ENCODE assay signal across 12 mouse cellular contexts in genomic region chr9:97011454-97012195, GRCm38 (mm10). TPM values are rescaled to one million over a fixed set of nuclear protein-coding genes. Genes with fewer than 3 reads are reported as not detected.
DNase-seq lines count a peak whose midpoint lies in the region; ATAC-seq lines count a peak whose summit lies in the region.
"Had no signal": no experiment of that assay in that cellular context is flagged by ENCODE, and none has a peak within 500 bp of the region (broad histone marks: within the 10 kb centered on the region; RNA-seq: fewer than 3 reads in every experiment).

No protein-coding gene starts in this region.

- H3K4me3 ChIP-seq in heart, embryonic 13.5 days, result no peak overlapping the region
- H3K4me3 ChIP-seq in hindbrain, embryonic 12.5 days, result no peak overlapping the region
- H3K4me3 ChIP-seq in midbrain, embryonic 14.5 days (replicated peaks; ENCODE audit: low read depth, low read length), result no peak overlapping the region
- H3K4me3 ChIP-seq: kidney, embryonic 15.5 days; liver, embryonic 15.5 days had no signal

- no peaks in the 10 kb centered on the region for H3K27me3 ChIP-seq in heart, embryonic 13.5 days (replicated peaks)
- H3K27me3 ChIP-seq in hindbrain, embryonic 12.5 days, result no peaks in the 10 kb centered on the region
- H3K27me3 ChIP-seq in midbrain, embryonic 14.5 days (ENCODE audit: control insufficient read depth, insufficient read depth, low read length), result no peaks in the 10 kb centered on the region
- H3K27me3 ChIP-seq: kidney, embryonic 15.5 days had no signal

- H3K4me1 ChIP-seq in heart, embryonic 13.5 days, result peaks cover 72% of the 10 kb centered on the region
- peaks cover 60% of the 10 kb centered on the region for H3K4me1 ChIP-seq in hindbrain, embryonic 12.5 days
- H3K4me1 ChIP-seq in midbrain, embryonic 14.5 days (ENCODE audit: control insufficient read depth, insufficient read depth, low read length), result peaks cover 45% of the 10 kb centered on the region

- H3K9ac ChIP-seq in heart, embryonic 13.5 days, result 0 out of 2 replicates have a peak overlapping the region, but pooled peaks have one; percentile 6
- no peak overlapping the region for H3K9ac ChIP-seq in hindbrain, embryonic 12.5 days
- H3K9ac ChIP-seq in midbrain, embryonic 14.5 days (replicated peaks; ENCODE audit: low read length), result no peak overlapping the region
- H3K9ac ChIP-seq: kidney, embryonic 15.5 days; liver, embryonic 15.5 days had no signal

- WGBS in heart, embryonic 13.5 days, result 77% methylated on average over 15 of the region's 15 CpGs
- 43% methylated on average over 15 of the region's 15 CpGs for WGBS in hindbrain, embryonic 12.5 days
- 25% methylated on average over 15 of the region's 15 CpGs for WGBS in midbrain, embryonic 14.5 days

- ATAC-seq in heart, embryonic 13.5 days (ENCODE audit: extremely low read depth, insufficient number of reproducible peaks, low FRiP score, low TSS enrichment), result no peak
- ATAC-seq in hindbrain, embryonic 12.5 days (ENCODE audit: low FRiP score), result no peak
- 0 out of 2 replicates have a peak, but pooled peaks have one; percentile 7 for ATAC-seq in midbrain, embryonic 14.5 days (ENCODE audit: low FRiP score, low TSS enrichment)
- no peak for ATAC-seq in activated CD4-positive, CD25-positive, alpha-beta regulatory T cell, adult 4 months

- no peak overlapping the region for H3K4me2 ChIP-seq in heart, embryonic 13.5 days
- peak overlapping the region; percentile 9 for H3K4me2 ChIP-seq in hindbrain, embryonic 12.5 days (replicated peaks)
- H3K4me2 ChIP-seq in midbrain, embryonic 14.5 days (ENCODE audit: low read length), result no peak overlapping the region
- H3K4me2 ChIP-seq: kidney, embryonic 15.5 days; liver, embryonic 15.5 days had no signal

- intact Hi-C loops in heart, postnatal 14 days (cut with DNase I), result no loop called here

- DNase-seq in heart, postnatal 14 days, result no peak
- DNase-seq in adrenal gland, postnatal 14 days, result peak; percentile 53
- peak; percentile 59 for DNase-seq in midbrain, embryonic 14.5 days
- no peak for DNase-seq in lung, postnatal 10 days
- no peak for DNase-seq in cerebellum, adult 11-12 months
- DNase-seq: retina, postnatal 1 day had no signal

- H3K36me3 ChIP-seq in heart, embryonic 13.5 days, result peaks cover 19% of the 10 kb centered on the region
- peaks cover 13% of the 10 kb centered on the region for H3K36me3 ChIP-seq in hindbrain, embryonic 12.5 days
- peaks cover 1% of the 10 kb centered on the region; the same call in 1 of the 2 replicates for H3K36me3 ChIP-seq in midbrain, embryonic 14.5 days (ENCODE audit: control insufficient read depth, insufficient read depth, low read length)
- H3K36me3 ChIP-seq: liver, embryonic 15.5 days had no signal

- 0 out of 2 replicates have a peak overlapping the region, but pooled peaks have one; percentile 20 for H3K27ac ChIP-seq in heart, embryonic 13.5 days (replicated peaks)
- peak overlapping the region; percentile 80 for H3K27ac ChIP-seq in hindbrain, embryonic 12.5 days
- H3K27ac ChIP-seq in midbrain, embryonic 14.5 days (replicated peaks; ENCODE audit: low read depth, low read length), result peak overlapping the region; percentile 50
- H3K27ac ChIP-seq: liver, embryonic 15.5 days had no signal

- no peaks in the 10 kb centered on the region for H3K9me3 ChIP-seq in heart, embryonic 13.5 days
- no peaks in the 10 kb centered on the region for H3K9me3 ChIP-seq in hindbrain, embryonic 12.5 days (replicated peaks)
- peaks cover 9% of the 10 kb centered on the region; the same call in 1 of the 2 replicates for H3K9me3 ChIP-seq in midbrain, embryonic 14.5 days (ENCODE audit: control insufficient read depth, low read length)
- H3K9me3 ChIP-seq: kidney, embryonic 15.5 days had no signal

RNA-seq across cellular contexts. Expression of gene Spsb4, which starts 7.0 kb away (rescaled TPM):
- 55.5 and 61.4 TPM in 2 replicates for polyA plus RNA-seq in heart, embryonic 13.5 days (2015; fragmentation: Nextera tagmentation; extraction: Ambion mirVana)
- total RNA-seq in heart, postnatal 14 days (2021), result 1 to 10 TPM; 5.0 to 9.0 TPM
- 1.5 and 1.7 TPM in 2 replicates for total RNA-seq in adrenal gland, postnatal 14 days (2021)
- 88.2 and 89.2 TPM in 2 replicates for polyA plus RNA-seq in hindbrain, embryonic 12.5 days (2016; fragmentation: Nextera tagmentation; extraction: Ambion mirVana)
- polyA plus RNA-seq in midbrain, embryonic 14.5 days (2014; fragmentation: Nextera tagmentation; extraction: Ambion mirVana), result 33.9 and 38.5 TPM in 2 replicates
- polyA plus RNA-seq in activated CD4-positive, CD25-positive, alpha-beta regulatory T cell, adult 4 months (2017; shearing (Covaris generic)), result under 1 TPM in 1 of 2 experiments, not detected in 1; 0.22 TPM
- total RNA-seq: CH12.LX had no signal

Comparison
In these comparisons a context has a peak if more than half of its experiments do, and no peak if none do; other contexts are left out.
1. H3K27ac ChIP-seq: peak in every context shown above with its lines; median percentile 80 in hindbrain, embryonic 12.5 days; 50 in midbrain, embryonic 14.5 days; 20 in heart, embryonic 13.5 days.
2. DNase-seq: peak in adrenal gland, postnatal 14 days (single experiment) and midbrain, embryonic 14.5 days (single experiment); none in heart, postnatal 14 days (0 of 2), lung, postnatal 10 days (single experiment) and cerebellum, adult 11-12 months (single experiment).
3. RNA of gene Spsb4, which starts 7.0 kb away (polyA plus RNA-seq): 88.2 to 89.2 TPM in hindbrain, embryonic 12.5 days, 55.5 to 61.4 TPM in heart, embryonic 13.5 days and 33.9 to 38.5 TPM in midbrain, embryonic 14.5 days; 0.22 TPM in activated CD4-positive, CD25-positive, alpha-beta regulatory T cell, adult 4 months; every median in the first group is over 10 times any median in the second.